Mouse (Mus musculus): ENCODE measurements at regions not wholly inside any gene's neighbourhood (a gene's known extent, or its start where the extent isn't known, plus 50 kb on each side); places are given as distances from the start of the nearest gene placed in this dataset.

- no peak overlapping the region for H3K27ac ChIP-seq (replicated peaks; ENCODE audit: low read depth, low read length)
- WGBS = 23% methylated on average over 3 of the region's 3 CpGs
- no peak overlapping the region for H3K4me2 ChIP-seq (ENCODE audit: low read depth, low read length)
- H3K9ac ChIP-seq (ENCODE audit: low read depth, low read length) = no peak overlapping the region
- H3K27me3 ChIP-seq (replicated peaks; ENCODE audit: control insufficient read depth, insufficient read depth, low read length) = no peaks in the 10 kb centered on the region
- no peaks in the 10 kb centered on the region for H3K4me1 ChIP-seq (ENCODE audit: control insufficient read depth, insufficient read depth, low read length)
- ATAC-seq (ENCODE audit: low read depth) (no peak), DNase-seq (ENCODE audit: low spot score) (peak; percentile 5)
- H3K4me3 ChIP-seq (ENCODE audit: low read depth, low read length) = no peak overlapping the region
- H3K36me3 ChIP-seq (ENCODE audit: control insufficient read depth, insufficient read depth, low read length) = no peaks in the 10 kb centered on the region
- H3K9me3 ChIP-seq (ENCODE audit: control insufficient read depth, low read length) = 0 out of 2 replicates have a peak, but pooled peaks cover 5% of the 10 kb centered on the region
Measured at GRCm38 (mm10) chr3:32277572-32277971, 88.2 kb downstream of the Zmat3 start.

DNA sequence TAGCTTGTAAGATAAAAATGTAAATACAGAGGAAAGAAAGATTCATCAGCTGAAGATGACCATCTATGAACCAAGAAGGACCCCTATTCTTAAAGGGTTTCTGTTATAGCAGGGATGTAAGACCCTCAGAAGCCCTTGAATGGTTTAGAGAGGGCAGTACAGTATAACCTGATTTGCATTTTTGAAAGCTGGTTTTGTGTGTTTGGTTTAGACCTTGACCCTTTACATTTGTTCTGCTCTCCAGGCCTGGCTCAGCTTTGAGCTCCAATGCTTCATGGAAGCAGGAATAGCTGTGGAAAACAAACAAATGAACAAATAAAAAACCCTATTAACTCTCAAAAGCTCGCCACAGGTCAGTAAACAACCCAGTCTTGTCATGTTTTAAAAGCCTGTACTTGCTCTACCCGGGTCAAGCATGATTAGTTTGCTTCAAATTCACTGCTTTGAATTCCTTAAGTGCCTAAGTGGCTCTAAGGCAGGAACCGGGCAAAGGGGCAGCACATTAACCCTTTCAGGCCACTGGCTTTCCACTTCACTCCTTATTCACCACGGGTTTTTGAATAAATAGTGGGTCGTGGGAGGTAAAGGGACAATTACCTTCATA lies 100.1 kb downstream of the Zmat3 start:
- Histone ChIP-seq H3K36me3 (ENCODE audit: control insufficient read depth, insufficient read depth, low read length) (no peaks in the 10 kb centered on the region), H3K4me2 (ENCODE audit: low read depth, low read length) (no peak overlapping the region), H3K27me3 (replicated peaks; ENCODE audit: control insufficient read depth, insufficient read depth, low read length) (no peaks in the 10 kb centered on the region), H3K9ac (ENCODE audit: low read depth, low read length) (no peak overlapping the region), H3K4me1 (ENCODE audit: control insufficient read depth, insufficient read depth, low read length) (no peaks in the 10 kb centered on the region), H3K27ac (replicated peaks; ENCODE audit: low read depth, low read length) (no peak overlapping the region), H3K4me3 (ENCODE audit: low read depth, low read length) (no peak overlapping the region), H3K9me3 (ENCODE audit: control insufficient read depth, low read length) (no peaks in the 10 kb centered on the region)
- 19% methylated on average over 5 of the region's 5 CpGs for WGBS
- ATAC-seq (ENCODE audit: low read depth) = no peak
- DNase-seq (ENCODE audit: low spot score) = no peak

Data from embryonic facial prominence, embryonic 14.5 days (tissue).